Mouse (Mus musculus) CH12.LX (cell line): ENCODE measurements around the gene Zfp286. TPM values are rescaled to one million over a fixed set of nuclear protein-coding genes. Genes with fewer than 3 reads are reported as not detected.

Experiments
- DNase-seq: peaks from one replicate; pipeline ENCODE4 v3.0.0-alpha.2; 2013; ENCODE audit errors: extremely low read depth
- H3K27ac ChIP-seq: 2 replicates; pipeline ENCODE4 v1.5.1; 2012; ENCODE audit warnings: low read depth, mild to moderate bottlenecking, control low read depth, moderate library complexity; ENCODE audit not compliant: insufficient read depth
- H3K27me3 ChIP-seq: replicated peaks from 2 replicates; pipeline ENCODE3; 2012; ENCODE audit warnings: inconsistent platforms
- H3K36me3 ChIP-seq, 2 experiments: replicated peaks in 1 of 2; 2 replicates each; pipeline versions ENCODE3 to v1.6.1; 2012; ENCODE audit warnings: inconsistent platforms in 1 of 2, low read length in 1 of 2, mild to moderate bottlenecking in 1 of 2, mixed read lengths in 1 of 2, moderate library complexity in 1 of 2; ENCODE audit not compliant: control insufficient read depth in 1 of 2, insufficient read depth in 1 of 2
- H3K4me1 ChIP-seq, 2 experiments: 2 replicates each; pipeline ENCODE4 v1.6.1; 2012; ENCODE audit warnings: inconsistent platforms in 1 of 2, moderate library complexity in 1 of 2; ENCODE audit not compliant: insufficient read depth in 2 of 2, control insufficient read depth in 1 of 2
- H3K4me2 ChIP-seq: 2 replicates; pipeline ENCODE4 v1.6.1; 2012; ENCODE audit warnings: low read depth, mild to moderate bottlenecking, control low read depth; ENCODE audit not compliant: poor library complexity, insufficient read depth, severe bottlenecking
- H3K4me3 ChIP-seq, 3 experiments: fragments of 150-350 bp in 1 of 3; sonication (generic) in 1 of 3; replicated peaks in 1 of 3; 2 replicates each; pipeline versions ENCODE3 to v1.5.1; 2011 to 2012; ENCODE audit warnings: low read depth in 2 of 3, low read length in 2 of 3, mild to moderate bottlenecking in 2 of 3, moderate library complexity in 2 of 3, control low read depth in 1 of 3, improper control_type of control experiment in 1 of 3, inconsistent platforms in 1 of 3, mixed read lengths in 1 of 3; ENCODE audit not compliant: poor library complexity in 1 of 3
- H3K79me2 ChIP-seq: replicated peaks from 2 replicates; pipeline ENCODE4 v1.6.1; 2012; ENCODE audit warnings: mild to moderate bottlenecking, moderate library complexity; ENCODE audit not compliant: control insufficient read depth, poor library complexity, insufficient read depth, severe bottlenecking; ENCODE audit errors: extremely low read depth
- H3K9ac ChIP-seq: 2 replicates; pipeline ENCODE4 v1.6.1; 2012; ENCODE audit warnings: low read depth, mild to moderate bottlenecking, control low read depth, moderate library complexity; ENCODE audit not compliant: insufficient read depth
- H3K9me3 ChIP-seq: replicated peaks from 2 replicates; pipeline ENCODE3; 2012; ENCODE audit warnings: low read length, inconsistent platforms, mixed read lengths
- CHD1 ChIP-seq: IDR thresholded peaks from 2 replicates; pipeline ENCODE4 v1.6.1; 2012; ENCODE audit warnings: low read depth, low read length, improper control_type of control experiment, inconsistent platforms
- CHD2 ChIP-seq: IDR thresholded peaks from 2 replicates; pipeline ENCODE4 v1.6.1; 2011; ENCODE audit warnings: low read length, improper control_type of control experiment
- ELF1 ChIP-seq: IDR thresholded peaks from 2 replicates; pipeline ENCODE4 v1.6.1; 2014; ENCODE audit warnings: low read depth, mild to moderate bottlenecking, inconsistent platforms, low read length, improper control_type of control experiment
- EP300 ChIP-seq: IDR thresholded peaks from 2 replicates; pipeline ENCODE4 v1.6.1; 2011; ENCODE audit warnings: low read length, improper control_type of control experiment
- GABPA ChIP-seq: IDR thresholded peaks from 2 replicates; pipeline ENCODE4 v1.6.1; 2012; ENCODE audit warnings: low read depth, low read length, improper control_type of control experiment, inconsistent platforms; ENCODE audit not compliant: insufficient replicate concordance
- HCFC1 ChIP-seq: IDR thresholded peaks from 2 replicates; pipeline ENCODE4 v1.6.1; 2012; ENCODE audit warnings: low read depth, mild to moderate bottlenecking, inconsistent platforms, low read length, improper control_type of control experiment
- IRF4 ChIP-seq: IDR thresholded peaks from 2 replicates; pipeline ENCODE4 v1.6.1; 2014; ENCODE audit warnings: low read depth, mild to moderate bottlenecking, inconsistent platforms, low read length, improper control_type of control experiment
- MAFK ChIP-seq: IDR thresholded peaks from 2 replicates; pipeline ENCODE4 v1.6.1; 2011; ENCODE audit warnings: low read length, improper control_type of control experiment; ENCODE audit not compliant: insufficient replicate concordance
- MYC ChIP-seq: IDR thresholded peaks from 2 replicates; pipeline ENCODE4 v1.6.1; 2011; ENCODE audit warnings: low read depth, mild to moderate bottlenecking, improper control_type of control experiment, low read length
- NELFE ChIP-seq: IDR thresholded peaks from 2 replicates; pipeline ENCODE4 v1.6.1; 2011; ENCODE audit warnings: low read depth, low read length, improper control_type of control experiment
- POLR2A ChIP-seq: IDR thresholded peaks from 2 replicates; pipeline ENCODE4 v1.6.1; 2011; ENCODE audit warnings: low read depth, mild to moderate bottlenecking, improper control_type of control experiment, low read length
- POLR2AphosphoS2 ChIP-seq: IDR thresholded peaks from 2 replicates; pipeline ENCODE4 v1.6.1; 2011; ENCODE audit warnings: low read depth, low read length, improper control_type of control experiment
- RCOR1 ChIP-seq: conservative IDR thresholded peaks from 2 replicates; pipeline ENCODE4 v1.6.1; 2012; ENCODE audit warnings: low read depth, mild to moderate bottlenecking, inconsistent platforms, low read length, improper control_type of control experiment
- SMC3 ChIP-seq: IDR thresholded peaks from 2 replicates; pipeline ENCODE4 v1.6.1; 2011; ENCODE audit warnings: low read depth, low read length, improper control_type of control experiment
- ZKSCAN1 ChIP-seq: IDR thresholded peaks from 2 replicates; pipeline ENCODE4 v1.6.1; 2012; ENCODE audit warnings: low read depth, inconsistent platforms, low read length, improper control_type of control experiment, borderline replicate concordance
- ZMIZ1 ChIP-seq: IDR thresholded peaks from 2 replicates; pipeline ENCODE4 v1.6.1; 2012; ENCODE audit warnings: low read depth, mild to moderate bottlenecking, inconsistent platforms, low read length, improper control_type of control experiment
- ZNF384 ChIP-seq: IDR thresholded peaks from 2 replicates; pipeline ENCODE4 v1.6.1; 2012; ENCODE audit warnings: low read depth, low read length, improper control_type of control experiment, inconsistent platforms
- dilution Hi-C: fragments of 300-500 bp; cut with MboI; formaldehyde crosslinking; loops from 2 replicates; pipeline ENCODE4 v1.14.3; 2020; ENCODE audit warnings: low sequenced_read_pairs; ENCODE audit not compliant: extremely low pct_unique_long_range_greater_than_20kb, extremely low pct_ligation_motif_present
- in situ Hi-C: fragments of 300-500 bp; cut with MboI; formaldehyde crosslinking; loops from 3 replicates; pipeline ENCODE4 v1.14.3; 2019; ENCODE audit warnings: low sequenced_read_pairs, low pct_ligation_motif_present, low pct_unique_long_range_greater_than_20kb, mixed read lengths
- polyA plus RNA-seq: library from polyadenylated mRNA; unstranded; fragments of >175 nt; gene quantifications from 2 replicates; pipeline ENCODE4 v1.2.1, GENCODE M21; 2012; ENCODE audit warnings: low read depth; ENCODE audit not compliant: insufficient read length
- total RNA-seq, 2 experiments: library from RNA; depleted of rRNA; stranded (reverse); fragments of 300-350 nt in 1 of 2; fragments of >200 nt in 1 of 2; gene quantifications; 2 replicates each; pipeline ENCODE4 v1.2.3; 2012 to 2014

Gene Zfp286
- total and polyA plus RNA-seq, 3 experiments: not detected

DNA sequence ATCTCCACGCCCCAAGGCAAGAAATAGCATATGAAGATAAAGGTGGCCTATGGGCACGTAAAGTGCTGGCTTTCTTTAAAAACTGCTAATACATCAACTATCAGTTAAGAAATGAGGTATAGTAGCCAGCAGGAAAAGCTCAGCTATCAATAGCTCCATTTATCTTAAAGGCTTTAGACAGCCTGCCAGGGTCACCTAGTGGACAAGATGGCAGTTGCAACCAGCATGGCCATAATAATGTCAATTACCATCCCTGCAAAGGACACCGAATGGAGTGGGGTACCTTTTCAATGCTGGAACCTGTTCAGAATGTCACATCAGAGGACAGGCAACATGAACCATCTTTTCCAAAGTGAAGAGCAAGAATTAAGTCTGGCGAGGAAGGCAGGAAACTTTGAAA lies 19.9 kb upstream of the Zfp286 start (continued):
- TF ChIP-seq GABPA (no peak), EP300 (no peak), MYC (no peak)
- TF ChIP-seq, all 38 proteins: peak for 3

DNA sequence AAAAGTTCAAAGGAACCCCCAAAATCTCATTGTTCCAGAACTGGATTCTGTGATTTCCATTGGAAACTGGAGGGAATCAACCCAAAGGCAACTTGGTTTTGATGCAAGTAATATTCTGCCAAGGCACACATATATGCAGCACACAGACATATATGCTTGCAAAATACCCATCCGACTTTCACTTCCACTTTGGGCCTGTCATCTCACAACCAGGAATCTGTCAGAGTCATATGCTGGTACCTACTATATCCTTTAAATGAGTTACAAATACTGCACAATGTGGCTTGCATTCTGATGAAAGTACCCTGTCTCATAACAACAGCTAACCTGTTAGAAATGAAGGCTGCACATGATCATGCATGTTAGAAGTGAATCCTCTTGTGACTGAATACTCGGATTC lies 18.7 kb upstream of the Zfp286 start:
- H3K9me3 ChIP-seq: peaks cover 9% of the 10 kb centered on the region
- no peak overlapping the region for H3K4me3 ChIP-seq
- peaks cover 5% of the 10 kb centered on the region for H3K27me3 ChIP-seq
- H3K4me1 ChIP-seq: peaks cover 0 to 6% of the 10 kb centered on the region in 2 experiments; a peak in 1 of 4 replicates
- H3K9ac ChIP-seq: no peak overlapping the region
- TF ChIP-seq CHD1 (no peak), EP300 (peak; percentile 56; the same call in 1 of the 2 replicates), ZNF384 (no peak), IRF4 (peak; percentile 57)
- dilution Hi-C loops: no loop called here
- no peaks in the 10 kb centered on the region for H3K36me3 ChIP-seq
- no peaks in the 10 kb centered on the region for H3K79me2 ChIP-seq
- peak; percentile 7 for DNase-seq
- H3K4me2 ChIP-seq: no peak overlapping the region
- in situ Hi-C loops: no loop called here
- no peak overlapping the region for H3K27ac ChIP-seq

- dilution Hi-C loops: no loop called here
- no peak overlapping the region for H3K4me3 ChIP-seq
- TF ChIP-seq NELFE (no peak), HCFC1 (no peak), MAFK (no peak), ZKSCAN1 (no peak), POLR2A (no peak), RCOR1 (no peak), CHD2 (no peak), MYC (no peak), SMC3 (no peak), IRF4 (no peak), ZMIZ1 (no peak), GABPA (no peak), ELF1 (no peak), POLR2AphosphoS2 (no peak)
- in situ Hi-C loops: loop anchor here (5.0 kb wide), 1 partner anchor 47 kb away; no protein-coding TSS in a partner anchor
- H3K4me1 ChIP-seq: peaks cover 0 to 6% of the 10 kb centered on the region in 2 experiments; a peak in 1 of 4 replicates
- no peak overlapping the region for H3K27ac ChIP-seq
- H3K27me3 ChIP-seq: no peaks in the 10 kb centered on the region
- H3K79me2 ChIP-seq: no peaks in the 10 kb centered on the region
- no peak overlapping the region for H3K9ac ChIP-seq
- no peaks in the 10 kb centered on the region for H3K36me3 ChIP-seq
- peaks cover 9% of the 10 kb centered on the region for H3K9me3 ChIP-seq
- DNase-seq: no peak
- H3K4me2 ChIP-seq: no peak overlapping the region
Observed at GRCm38 (mm10) chr11:62804119-62804518, 14.9 kb upstream of the Zfp286 start.
